In the genomic region with DNA sequence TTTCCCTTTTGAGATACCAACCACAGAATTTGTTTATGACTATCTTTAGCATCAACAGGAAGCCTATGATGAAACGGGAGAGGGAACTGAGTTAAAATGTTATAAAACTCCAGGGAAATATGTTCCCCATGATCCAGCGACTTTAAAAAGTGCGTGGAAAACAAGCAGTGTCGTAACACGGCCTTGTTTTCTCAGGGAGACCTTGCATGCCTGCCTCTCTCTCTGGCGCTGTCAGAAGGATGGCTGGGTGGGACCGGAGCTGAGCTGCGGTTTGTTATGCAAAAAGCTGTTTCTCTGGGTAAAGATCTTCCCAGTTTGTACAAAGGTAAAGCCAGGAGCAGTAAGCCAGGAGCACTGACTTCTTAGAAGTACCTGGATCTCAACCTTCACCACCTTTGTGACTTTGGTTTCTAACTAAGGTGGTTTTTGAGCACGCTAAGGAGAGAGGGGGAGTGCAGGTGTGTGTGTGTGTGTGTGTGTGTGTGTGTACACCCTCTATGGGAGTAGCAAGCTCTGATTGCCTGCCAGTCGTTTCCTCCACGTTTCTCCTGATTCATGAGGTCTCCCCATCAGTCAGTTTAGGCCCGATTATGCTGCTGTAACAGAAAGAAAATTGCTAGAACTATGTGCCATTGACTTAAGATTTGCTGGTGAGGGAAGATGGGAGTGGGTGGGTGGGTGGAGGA, we compare ENCODE assay signal across 10 mouse cellular contexts.
DNase-seq lines count a peak whose midpoint lies in the region; ATAC-seq lines count a peak whose summit lies in the region.
"Had no signal": no experiment of that assay in that cellular context is flagged by ENCODE, and none has a peak within 500 bp of the region (broad histone marks: within the 10 kb centered on the region; RNA-seq: fewer than 3 reads in every experiment).

No protein-coding gene starts in this region.

- H3K27ac ChIP-seq in brown adipose tissue, adult 24 weeks (replicated peaks; ENCODE audit: low read depth, low read length), result peak overlapping the region; percentile 62
- H3K27ac ChIP-seq: liver, embryonic 14.5 days had no signal

- DNase-seq in ovary, postnatal 36 days (ENCODE audit: low spot score), result peak; percentile 27
- no peak for DNase-seq in ovary, postnatal 10 days (ENCODE audit: low spot score)
- DNase-seq in left cerebral cortex, adult 9 months (ENCODE audit: low spot score in 2 of 2), result no peak
- no peak for DNase-seq in gastrocnemius, postnatal 14 days
- no peak for DNase-seq in heart, adult 18-20 months
- DNase-seq: kidney, adult 9 months had no signal

- peaks cover 14% of the 10 kb centered on the region for H3K4me1 ChIP-seq in brown adipose tissue, adult 24 weeks (ENCODE audit: control insufficient read depth, insufficient read depth, insufficient read length, low read length)

- intact Hi-C loops in gastrocnemius, postnatal 14 days (cut with DNase I; ENCODE audit: low total_unique reads), result no loop called here

- no peak overlapping the region for H3K4me3 ChIP-seq in brown adipose tissue, adult 24 weeks (ENCODE audit: insufficient read depth, low read depth, low read length)

- peak; percentile 78 for ATAC-seq in monocyte, adult 5-6 weeks (replicated peaks; ENCODE audit: insufficient number of reproducible peaks, low FRiP score, low TSS enrichment, poor library complexity, severe bottlenecking)
- ATAC-seq in cerebellum, adult (ENCODE audit: insufficient number of reproducible peaks, low FRiP score, low TSS enrichment), result no peak
